Mouse (Mus musculus): ENCODE results near the gene Lclat1. TPM values are rescaled to one million over a fixed set of nuclear protein-coding genes. Genes with fewer than 3 reads are reported as not detected.

The Lclat1 gene
- polyA plus RNA-seq, 1 experiment, result 0.46 TPM

DNA sequence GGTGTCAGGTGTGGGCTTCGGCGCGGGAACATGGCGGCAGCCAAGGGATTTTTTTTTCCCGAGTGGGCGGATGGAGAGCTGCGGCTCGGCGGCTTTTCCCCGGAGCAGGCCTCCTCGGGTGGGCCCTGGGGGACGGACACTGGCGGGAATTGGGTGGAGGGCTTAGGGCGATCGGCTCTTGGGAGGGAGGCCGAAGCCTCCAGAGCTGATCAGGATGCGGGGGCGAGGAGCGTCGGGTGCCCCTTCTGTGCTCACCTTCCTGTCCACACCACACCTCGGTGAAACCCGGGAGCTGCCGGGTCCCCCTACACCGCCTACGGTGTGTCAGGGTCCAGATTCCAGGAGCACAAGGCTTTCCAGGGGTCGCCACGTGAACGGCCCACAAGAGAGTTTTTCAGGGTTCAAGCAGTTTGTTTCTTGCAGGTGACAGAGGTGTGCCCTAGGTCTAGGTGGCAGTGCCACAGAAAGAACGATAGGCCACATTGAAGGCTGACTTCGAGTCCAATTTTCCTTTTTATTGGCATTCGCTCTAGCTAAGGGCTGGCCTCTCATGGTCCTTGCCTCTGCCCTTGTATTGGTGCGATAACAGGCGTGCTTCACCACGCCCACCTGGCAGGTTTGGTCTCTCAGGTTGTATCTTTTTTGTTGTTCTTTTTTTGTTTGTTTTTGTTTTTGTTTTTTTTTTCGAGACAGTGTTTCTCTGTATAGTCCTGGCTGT lies 544 bp downstream of the Lclat1 start:
- H3K27me3 ChIP-seq (replicated peaks), result peaks cover 6% of the 10 kb centered on the region
- peaks cover 22% of the 10 kb centered on the region for H3K4me1 ChIP-seq
- no peaks in the 10 kb centered on the region for H3K36me3 ChIP-seq (replicated peaks; ENCODE audit: low read length)
- TF ChIP-seq FLI1 (IDR thresholded peaks at IDR 0.05; ENCODE audit: low read length) (no peak), GATA1 (IDR thresholded peaks at IDR 0.05; ENCODE audit: borderline replicate concordance, low read length) (no peak)
- H3K9me3 ChIP-seq, result no peaks in the 10 kb centered on the region
- peak overlapping the region; percentile 95 for H3K4me3 ChIP-seq (replicated peaks)

DNA sequence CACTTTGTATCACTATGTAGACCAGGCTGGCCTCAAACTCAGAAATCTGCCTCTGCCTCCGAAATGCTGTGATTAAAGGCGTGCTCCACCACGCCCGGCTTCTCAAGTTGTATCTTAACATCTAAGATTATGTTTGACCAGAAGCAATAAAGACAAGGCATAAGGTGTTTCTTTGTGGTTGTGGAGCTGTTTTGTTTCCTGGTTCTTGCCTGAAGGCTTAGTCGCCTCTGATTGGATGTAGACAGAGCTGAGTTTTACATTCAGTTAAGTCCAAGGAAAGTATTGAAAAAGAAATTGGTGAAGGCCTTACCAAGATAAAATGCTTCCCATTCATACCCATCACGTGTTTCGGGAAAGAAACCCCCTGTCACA lies 1.1 kb downstream of the Lclat1 start:
- H3K27me3 ChIP-seq (replicated peaks), result peaks cover 6% of the 10 kb centered on the region
- peaks cover 23% of the 10 kb centered on the region for H3K4me1 ChIP-seq
- H3K4me3 ChIP-seq (replicated peaks), result peak overlapping the region; percentile 95
- no peaks in the 10 kb centered on the region for H3K9me3 ChIP-seq
- H3K36me3 ChIP-seq (replicated peaks; ENCODE audit: low read length), result no peaks in the 10 kb centered on the region
- TF ChIP-seq GATA1 (IDR thresholded peaks at IDR 0.05; ENCODE audit: borderline replicate concordance, low read length), result no peak
- TF ChIP-seq FLI1 (IDR thresholded peaks at IDR 0.05; ENCODE audit: low read length), result no peak

DNA sequence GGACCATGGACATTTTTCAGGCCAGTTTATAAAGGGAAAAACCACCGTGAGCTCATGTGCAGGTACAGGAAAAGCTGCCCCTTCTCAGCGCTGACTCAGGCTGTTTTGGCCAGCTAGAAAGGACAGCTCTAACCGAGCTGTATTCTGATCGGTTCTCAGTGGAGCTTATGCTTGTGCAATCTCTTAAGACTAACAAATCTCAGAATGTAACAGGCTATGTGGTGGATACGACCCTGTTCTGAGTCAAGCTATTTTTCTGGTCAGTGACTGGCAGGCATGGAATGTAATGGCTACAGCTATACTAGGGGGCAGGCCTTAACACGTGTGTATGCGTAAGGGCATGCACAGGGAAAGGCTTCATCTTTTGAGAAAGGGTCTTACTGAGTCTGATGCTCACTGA lies 4.3 kb downstream of the Lclat1 start:
- Histone ChIP-seq H3K4me3 (replicated peaks) (no peak overlapping the region), H3K36me3 (replicated peaks; ENCODE audit: low read length) (peaks cover 3% of the 10 kb centered on the region), H3K9me3 (no peaks in the 10 kb centered on the region), H3K4me1 (peaks cover 29% of the 10 kb centered on the region), H3K27me3 (replicated peaks) (no peaks in the 10 kb centered on the region)
- TF ChIP-seq FLI1 (IDR thresholded peaks at IDR 0.05; ENCODE audit: low read length), result no peak
- no peak for TF ChIP-seq GATA1 (IDR thresholded peaks at IDR 0.05; ENCODE audit: borderline replicate concordance, low read length)

DNA sequence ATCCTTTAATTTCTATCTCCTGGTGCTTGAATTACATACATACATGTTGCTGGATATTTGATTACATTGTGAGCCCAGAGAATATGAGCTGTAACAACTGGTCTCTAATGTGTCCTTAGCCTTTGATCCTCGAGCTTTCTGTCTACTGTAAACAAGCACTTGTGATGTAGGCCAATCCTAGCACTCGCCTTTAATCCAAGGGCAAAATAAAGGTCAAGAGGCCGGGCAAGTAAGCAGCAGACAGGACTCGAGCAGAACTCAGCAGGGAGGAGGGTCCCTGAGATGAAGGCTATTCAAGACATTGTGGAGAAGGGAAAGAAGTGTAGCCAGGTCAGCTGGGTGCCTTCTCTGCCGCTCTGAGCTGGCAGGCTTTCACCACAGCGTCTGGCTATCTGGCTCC lies 4.8 kb downstream of the Lclat1 start:
- peaks cover 26% of the 10 kb centered on the region for H3K4me1 ChIP-seq
- TF ChIP-seq GATA1 (IDR thresholded peaks at IDR 0.05; ENCODE audit: borderline replicate concordance, low read length), result no peak
- TF ChIP-seq FLI1 (IDR thresholded peaks at IDR 0.05; ENCODE audit: low read length), result no peak
- H3K27me3 ChIP-seq (replicated peaks), result no peaks in the 10 kb centered on the region
- H3K4me3 ChIP-seq (replicated peaks), result no peak overlapping the region
- peaks cover 3% of the 10 kb centered on the region for H3K36me3 ChIP-seq (replicated peaks; ENCODE audit: low read length)
- H3K9me3 ChIP-seq, result no peaks in the 10 kb centered on the region

DNA sequence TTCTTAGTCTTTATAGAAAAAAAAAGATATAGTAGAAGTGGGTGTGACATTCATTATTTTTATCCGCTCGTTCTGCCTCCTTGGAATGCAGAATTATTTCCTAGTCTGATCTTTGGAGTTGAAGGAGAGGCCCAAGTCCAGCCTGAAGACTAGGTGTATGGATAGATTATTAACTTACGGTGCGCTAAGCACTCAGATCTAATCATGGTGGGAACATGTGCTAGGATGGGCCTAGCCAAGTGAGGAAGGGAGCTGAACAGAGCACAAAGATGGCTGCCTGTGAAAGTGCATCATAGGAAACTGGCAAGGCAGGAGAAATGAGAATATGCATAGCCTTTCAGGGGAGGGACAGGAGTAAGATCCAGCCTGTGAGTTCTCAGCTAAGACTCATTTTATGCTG lies 5.4 kb downstream of the Lclat1 start:
- TF ChIP-seq FLI1 (IDR thresholded peaks at IDR 0.05; ENCODE audit: low read length), result no peak
- TF ChIP-seq GATA1 (IDR thresholded peaks at IDR 0.05; ENCODE audit: borderline replicate concordance, low read length), result no peak
- Histone ChIP-seq H3K9me3 (no peaks in the 10 kb centered on the region), H3K27me3 (replicated peaks) (no peaks in the 10 kb centered on the region), H3K36me3 (replicated peaks; ENCODE audit: low read length) (peaks cover 3% of the 10 kb centered on the region), H3K4me1 (peaks cover 26% of the 10 kb centered on the region), H3K4me3 (replicated peaks) (no peak overlapping the region)

DNA sequence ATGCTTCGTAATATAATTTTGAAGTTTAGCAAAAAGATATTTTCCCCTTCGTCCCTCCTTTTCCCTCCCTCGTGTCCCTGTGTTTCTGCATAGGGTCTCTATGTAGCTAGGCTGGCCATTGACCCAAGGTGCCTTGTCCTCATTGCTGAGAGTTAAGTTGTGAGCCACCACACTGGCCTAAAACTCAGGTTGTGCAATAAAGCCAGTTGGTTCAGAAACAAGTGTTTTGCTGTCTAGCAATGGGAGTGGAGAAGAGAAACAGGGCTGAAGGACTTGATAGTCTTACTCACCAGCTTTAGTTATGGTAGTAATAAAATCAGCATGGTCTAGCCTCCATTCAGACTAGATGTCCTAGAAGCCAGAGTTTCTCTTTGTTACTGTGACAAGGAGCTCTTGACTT lies 10.3 kb downstream of the Lclat1 start:
- Histone ChIP-seq H3K4me1 (peaks cover 39% of the 10 kb centered on the region), H3K36me3 (replicated peaks; ENCODE audit: low read length) (peaks cover 3% of the 10 kb centered on the region), H3K4me3 (replicated peaks) (no peak overlapping the region), H3K9me3 (no peaks in the 10 kb centered on the region), H3K27me3 (replicated peaks) (no peaks in the 10 kb centered on the region)
- TF ChIP-seq GATA1 (IDR thresholded peaks at IDR 0.05; ENCODE audit: borderline replicate concordance, low read length), result no peak
- TF ChIP-seq FLI1 (IDR thresholded peaks at IDR 0.05; ENCODE audit: low read length), result no peak

DNA sequence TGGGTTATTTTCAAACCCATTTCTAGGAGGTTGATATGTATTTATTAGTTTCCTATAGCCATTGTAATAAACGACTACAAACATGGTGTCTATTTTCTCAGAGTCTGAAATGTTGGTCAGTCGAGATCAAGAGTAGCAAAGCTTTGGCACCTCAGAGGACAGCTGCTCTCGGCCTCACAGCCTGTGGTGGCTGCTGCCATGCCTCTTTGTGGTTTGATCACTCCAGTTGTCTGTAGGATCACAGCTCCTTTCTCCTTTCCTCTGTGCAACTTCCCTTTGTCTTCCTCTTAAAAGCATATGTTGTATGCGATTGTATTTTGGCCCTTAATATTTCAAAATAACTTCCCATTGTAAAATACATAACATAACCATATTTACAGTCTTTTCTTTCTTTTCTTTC lies 10.9 kb downstream of the Lclat1 start:
- Histone ChIP-seq H3K4me3 (replicated peaks) (no peak overlapping the region), H3K36me3 (replicated peaks; ENCODE audit: low read length) (peaks cover 3% of the 10 kb centered on the region), H3K4me1 (peaks cover 37% of the 10 kb centered on the region), H3K9me3 (no peaks in the 10 kb centered on the region), H3K27me3 (replicated peaks) (no peaks in the 10 kb centered on the region)
- no peak for TF ChIP-seq GATA1 (IDR thresholded peaks at IDR 0.05; ENCODE audit: borderline replicate concordance, low read length)

DNA sequence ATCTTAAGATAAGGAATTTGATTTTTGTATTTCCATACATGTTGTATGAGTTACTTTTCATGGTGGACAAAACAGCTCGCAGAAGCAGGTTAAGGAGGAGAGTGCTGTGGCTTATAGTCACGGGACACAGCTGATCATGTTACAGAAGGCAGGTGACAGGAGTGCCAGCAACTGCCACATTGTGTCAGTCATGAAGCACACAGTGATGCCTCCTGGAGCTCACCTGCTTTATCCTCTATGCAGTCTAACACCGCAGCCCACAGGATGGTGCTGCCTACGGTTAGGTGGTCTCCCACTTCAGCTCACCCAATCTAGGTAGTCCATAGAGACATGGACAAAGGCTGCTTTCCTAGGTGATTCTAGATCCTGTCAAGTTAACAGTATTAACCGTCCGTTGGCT lies 11.4 kb downstream of the Lclat1 start:
- TF ChIP-seq GATA1 (IDR thresholded peaks at IDR 0.05; ENCODE audit: borderline replicate concordance, low read length) (no peak), FLI1 (IDR thresholded peaks at IDR 0.05; ENCODE audit: low read length) (no peak)

DNA sequence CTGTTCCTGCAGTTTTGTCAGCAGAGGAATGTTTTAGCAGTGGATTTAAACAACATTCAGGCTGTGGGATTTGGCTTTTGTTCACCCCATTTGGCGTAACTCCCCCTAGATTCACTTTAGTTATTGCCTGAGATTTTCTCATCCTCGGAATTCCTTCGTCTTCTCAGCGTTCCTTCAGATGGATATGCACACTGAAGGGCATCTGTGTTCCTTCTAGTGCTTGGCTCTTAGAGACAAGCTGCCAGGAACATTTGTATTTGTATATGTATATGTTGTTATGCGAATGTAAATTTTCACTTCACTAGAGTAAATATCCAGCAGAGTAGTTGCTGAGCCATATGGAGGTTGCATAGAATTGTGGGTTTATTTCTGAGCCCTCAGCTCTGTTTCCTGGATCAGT lies 12.8 kb downstream of the Lclat1 start:
- Histone ChIP-seq H3K9me3 (no peaks in the 10 kb centered on the region), H3K27me3 (replicated peaks) (no peaks in the 10 kb centered on the region), H3K4me1 (peaks cover 40% of the 10 kb centered on the region), H3K4me3 (replicated peaks) (no peak overlapping the region), H3K36me3 (replicated peaks; ENCODE audit: low read length) (peaks cover 3% of the 10 kb centered on the region)
- TF ChIP-seq GATA1 (IDR thresholded peaks at IDR 0.05; ENCODE audit: borderline replicate concordance, low read length) (no peak), FLI1 (IDR thresholded peaks at IDR 0.05; ENCODE audit: low read length) (no peak)

More for the DNA sequence above, 11.4 kb downstream of the Lclat1 start:
- Histone ChIP-seq H3K4me1 (peaks cover 37% of the 10 kb centered on the region), H3K9me3 (no peaks in the 10 kb centered on the region), H3K4me3 (replicated peaks) (peak overlapping the region; percentile 29), H3K27me3 (replicated peaks) (no peaks in the 10 kb centered on the region), H3K36me3 (replicated peaks; ENCODE audit: low read length) (peaks cover 3% of the 10 kb centered on the region)

DNA sequence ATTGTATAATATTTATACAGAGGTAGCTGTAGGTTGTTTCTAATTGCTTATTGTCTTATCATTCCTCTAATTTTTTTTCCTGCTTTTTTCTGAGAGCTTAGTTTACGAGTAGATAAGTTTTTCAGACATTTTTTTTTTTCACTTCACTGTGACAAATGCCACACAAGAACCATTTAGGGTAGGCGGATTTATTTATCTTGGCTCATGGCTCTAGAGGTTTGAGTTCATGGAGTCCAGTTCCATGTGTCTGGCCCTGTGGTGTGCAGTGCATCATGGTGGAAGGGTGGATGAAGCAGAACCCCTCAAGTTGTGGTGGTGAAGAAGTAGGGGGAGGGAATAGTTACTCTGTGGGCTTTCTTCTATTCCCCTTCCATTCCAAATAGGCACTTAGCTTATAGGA lies 13.9 kb downstream of the Lclat1 start:
- Histone ChIP-seq H3K36me3 (replicated peaks; ENCODE audit: low read length) (peaks cover 2% of the 10 kb centered on the region), H3K4me1 (peaks cover 49% of the 10 kb centered on the region), H3K4me3 (replicated peaks) (no peak overlapping the region), H3K9me3 (no peaks in the 10 kb centered on the region), H3K27me3 (replicated peaks) (no peaks in the 10 kb centered on the region)
- TF ChIP-seq FLI1 (IDR thresholded peaks at IDR 0.05; ENCODE audit: low read length), result no peak
- no peak for TF ChIP-seq GATA1 (IDR thresholded peaks at IDR 0.05; ENCODE audit: borderline replicate concordance, low read length)
